Mouse (Mus musculus): ENCODE results near the gene Pfn1.

DNA sequence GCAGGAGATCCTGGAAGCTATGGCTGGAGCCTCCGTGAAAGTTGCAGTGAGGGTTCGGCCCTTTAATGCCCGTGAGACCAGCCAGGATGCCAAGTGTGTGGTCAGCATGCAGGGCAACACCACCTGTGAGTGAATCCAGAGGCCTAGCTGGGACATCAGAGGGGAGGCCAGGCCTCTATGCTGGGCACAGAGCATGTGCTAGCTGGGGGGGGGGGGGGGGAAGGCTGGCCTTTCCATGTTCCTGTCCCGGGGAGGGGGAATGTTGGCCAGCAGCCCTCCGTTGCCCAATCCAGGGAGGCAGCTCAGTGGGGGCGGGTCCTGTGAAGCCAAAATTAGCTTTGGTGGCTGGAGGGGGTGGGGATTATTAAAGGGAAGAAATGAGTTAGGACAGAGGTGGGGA lies 48.3 kb upstream of the Pfn1 start:
- no peak for TF ChIP-seq ZC3H11A (IDR thresholded peaks at IDR 0.05; ENCODE audit: borderline replicate concordance, low read depth, low read length)
- TF ChIP-seq HCFC1 (IDR thresholded peaks at IDR 0.05; ENCODE audit: borderline replicate concordance, insufficient read depth, low read length): no peak
- TF ChIP-seq MAFK (IDR thresholded peaks at IDR 0.05; ENCODE audit: insufficient read depth, low read depth, low read length): no peak
- no peak for TF ChIP-seq CHD2 (IDR thresholded peaks at IDR 0.05; ENCODE audit: low read depth, low read length)
- no peak for TF ChIP-seq ZNF384 (IDR thresholded peaks at IDR 0.05; ENCODE audit: low read depth, low read length)

All from ES-E14 (cell line).